ENCODE assay signal across 9 mouse cellular contexts in the genomic region with DNA sequence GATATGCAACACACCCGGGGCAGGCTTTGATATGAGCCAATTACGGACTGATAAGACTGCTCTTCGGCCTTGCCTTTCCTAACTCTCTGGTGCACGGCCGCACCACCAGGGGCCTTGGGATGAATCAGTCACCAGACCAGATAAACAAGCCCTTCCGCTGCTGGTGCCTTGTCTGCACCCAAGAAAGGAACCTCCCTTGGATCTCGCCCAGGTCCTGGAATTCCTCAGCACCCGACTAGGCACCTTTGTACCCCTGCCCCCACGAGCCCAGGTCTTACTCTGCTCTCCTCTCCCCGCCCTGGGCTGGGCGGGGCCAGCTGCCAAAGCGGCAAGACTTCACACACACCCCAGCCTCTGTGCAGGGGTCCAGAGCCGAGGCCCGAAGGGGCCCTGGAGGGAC. TPM values are rescaled to one million over a fixed set of nuclear protein-coding genes. Genes with fewer than 3 reads are reported as not detected.
DNase-seq lines count a peak whose midpoint lies in the region; ATAC-seq and TF ChIP-seq lines count a peak whose summit lies in the region.
"Had no signal": no experiment of that assay in that cellular context is flagged by ENCODE, and none has a peak within 500 bp of the region (broad histone marks: within the 10 kb centered on the region; RNA-seq: fewer than 3 reads in every experiment).

Gene Il22ra1, plus strand, starts transcription at position 356 of the 400 bp plus-strand sequence.

- H3K27ac ChIP-seq in heart, postnatal 0 days (ENCODE audit: low read depth), result no peak within 1 kb of the TSS
- H3K27ac ChIP-seq in limb, embryonic 14.5 days (replicated peaks; ENCODE audit: low read depth, low read length), result no peak within 1 kb of the TSS
- peak within 1 kb of the TSS; percentile 94 for H3K27ac ChIP-seq in small intestine, adult 2 months (ENCODE audit: insufficient read depth, low read depth, low read length)
- H3K27ac ChIP-seq in layer of hippocampus, adult 2 months, result no peak within 1 kb of the TSS
- H3K27ac ChIP-seq: neural tube, embryonic 13.5 days had no signal

- H3K9ac ChIP-seq in heart, postnatal 0 days (replicated peaks; ENCODE audit: low read depth, low read length), result 0 out of 2 replicates have a peak within 1 kb of the TSS, but pooled peaks have one; percentile 5
- H3K9ac ChIP-seq in limb, embryonic 14.5 days (ENCODE audit: low read depth, low read length, severe bottlenecking), result peak within 1 kb of the TSS; percentile 6; the same call in 1 of the 2 replicates
- H3K9ac ChIP-seq: neural tube, embryonic 13.5 days had no signal

- H3K4me2 ChIP-seq in heart, postnatal 0 days (ENCODE audit: low read depth, low read length), result peak within 1 kb of the TSS; percentile 54
- peak within 1 kb of the TSS; percentile 7; the same call in 1 of the 2 replicates for H3K4me2 ChIP-seq in limb, embryonic 14.5 days (replicated peaks; ENCODE audit: low read depth, low read length, severe bottlenecking)
- H3K4me2 ChIP-seq: neural tube, embryonic 13.5 days had no signal

- 0 out of 2 replicates have a peak, but pooled peaks cover 2% of the 10 kb centered on the region for H3K4me1 ChIP-seq in heart, postnatal 0 days (ENCODE audit: control insufficient read depth, insufficient read depth)
- 0 out of 2 replicates have a peak, but pooled peaks cover 2% of the 10 kb centered on the region for H3K4me1 ChIP-seq in limb, embryonic 14.5 days (ENCODE audit: control insufficient read depth, insufficient read depth, low read length)
- H3K4me1 ChIP-seq in small intestine, adult 2 months (ENCODE audit: control insufficient read depth, insufficient read depth, insufficient read length, low read length), result peaks cover 12% of the 10 kb centered on the region
- H3K4me1 ChIP-seq: neural tube, embryonic 13.5 days had no signal

- no peak for DNase-seq in heart, postnatal 0 days (ENCODE audit: low spot score)
- DNase-seq in heart, postnatal 4 days, result no peak
- peak; percentile 71 to 76 for DNase-seq in adrenal gland, postnatal 36 days
- DNase-seq in limb, embryonic 14.5 days (ENCODE audit: low spot score), result peak; percentile 13
- no peak for DNase-seq in layer of hippocampus, adult 18-20 months (ENCODE audit: low spot score in 2 of 2)
- no peak for DNase-seq in spleen, postnatal 14 days (ENCODE audit: low spot score in 2 of 2)
- DNase-seq in layer of hippocampus, adult 2 months (ENCODE audit: low spot score in 2 of 2), result no peak

- H3K27me3 ChIP-seq in heart, postnatal 0 days (ENCODE audit: control insufficient read depth, insufficient read depth, low read length), result no peaks in the 10 kb centered on the region
- no peaks in the 10 kb centered on the region for H3K27me3 ChIP-seq in limb, embryonic 14.5 days (ENCODE audit: control insufficient read depth, insufficient read depth, low read length)
- H3K27me3 ChIP-seq in small intestine, adult 2 months (ENCODE audit: control insufficient read depth, insufficient read depth, low read length), result no peaks in the 10 kb centered on the region
- H3K27me3 ChIP-seq: neural tube, embryonic 13.5 days had no signal

- 8% methylated on average over 14 of the region's 14 CpGs for WGBS in heart, postnatal 0 days
- WGBS in limb, embryonic 14.5 days, result 45% methylated on average over 12 of the region's 14 CpGs
- 15% methylated on average over 14 of the region's 14 CpGs for WGBS in small intestine, adult 2 months

- peak; percentile 18; the same call in 1 of the 2 replicates for ATAC-seq in heart, postnatal 0 days (ENCODE audit: insufficient read depth, low read depth)
- ATAC-seq in limb, embryonic 14.5 days (ENCODE audit: low FRiP score, low read depth), result no peak

- H3K4me3 ChIP-seq in heart, postnatal 0 days (ENCODE audit: low read depth, low read length), result peak within 1 kb of the TSS; percentile 17
- no peak within 1 kb of the TSS for H3K4me3 ChIP-seq in limb, embryonic 14.5 days (replicated peaks; ENCODE audit: low read length)
- H3K4me3 ChIP-seq in small intestine, adult 2 months (ENCODE audit: low read depth, low read length), result peak within 1 kb of the TSS; percentile 88
- H3K4me3 ChIP-seq in layer of hippocampus, adult 2 months, result no peak within 1 kb of the TSS
- H3K4me3 ChIP-seq: neural tube, embryonic 13.5 days had no signal

- TF ChIP-seq EP300 in heart, postnatal 0 days (IDR thresholded peaks at IDR 0.05; ENCODE audit: low read depth), result no peak

- no peak for TF ChIP-seq POLR2A in limb, embryonic 14.5 days (IDR thresholded peaks at IDR 0.05; ENCODE audit: borderline replicate concordance, extremely low read depth, insufficient read depth, insufficient read length)
- peak; percentile 69; the same call in 1 of the 2 replicates for TF ChIP-seq POLR2A in small intestine, adult 2 months (IDR thresholded peaks at IDR 0.05; ENCODE audit: low read depth, low read length)

- 0 out of 2 replicates have a peak, but pooled peaks cover under 1% of the 10 kb centered on the region for H3K9me3 ChIP-seq in heart, postnatal 0 days (replicated peaks; ENCODE audit: control insufficient read depth, low read length)
- H3K9me3 ChIP-seq in limb, embryonic 14.5 days (ENCODE audit: control insufficient read depth, low read length), result 0 out of 2 replicates have a peak, but pooled peaks cover 3% of the 10 kb centered on the region
- H3K9me3 ChIP-seq: neural tube, embryonic 13.5 days had no signal

- TF ChIP-seq CTCF in heart, postnatal 0 days (IDR thresholded peaks at IDR 0.05; ENCODE audit: low read depth), result no peak
- TF ChIP-seq CTCF in small intestine, adult 2 months (IDR thresholded peaks at IDR 0.05; ENCODE audit: extremely low read depth, insufficient read length, insufficient replicate concordance, low read depth, low read length), result no peak
- no peak for TF ChIP-seq CTCF in layer of hippocampus, adult 2 months (conservative IDR thresholded peaks at IDR 0.05)

- H3K36me3 ChIP-seq in heart, postnatal 0 days (replicated peaks; ENCODE audit: control insufficient read depth, insufficient read depth, low read length), result no peaks in the 10 kb centered on the region
- H3K36me3 ChIP-seq in limb, embryonic 14.5 days (ENCODE audit: control insufficient read depth, insufficient read depth, low read length), result no peaks in the 10 kb centered on the region
- peaks cover 6% of the 10 kb centered on the region for H3K36me3 ChIP-seq in small intestine, adult 2 months (ENCODE audit: control insufficient read depth, insufficient read depth, low read length)
- H3K36me3 ChIP-seq: neural tube, embryonic 13.5 days had no signal

RNA-seq across cellular contexts. Expression of gene Il22ra1, which starts in this region (rescaled TPM):
- not detected in 2 replicates for total RNA-seq in heart, postnatal 0 days (2014; rRNA removed; ENCODE audit: low replicate concordance)
- not detected in 2 replicates for polyA plus RNA-seq in heart, postnatal 0 days (2015; fragmentation: Nextera tagmentation; extraction: Ambion mirVana)
- total RNA-seq in heart, postnatal 4 days (2021), result under 1 TPM; 0.20 to 0.24 TPM
- total RNA-seq in adrenal gland, postnatal 36 days (2021), result 1 to 10 TPM in 1 of 2 experiments, under 1 TPM in 1; 0.17 to 1.9 TPM
- polyA plus RNA-seq in limb, embryonic 14.5 days (2012; rRNA removed), result 1.2 and 1.6 TPM in 2 replicates
- polyA plus RNA-seq in limb, embryonic 14.5 days (2014; fragmentation: Nextera tagmentation; extraction: Ambion mirVana), result 0.79 and 1.2 TPM in 2 replicates
- polyA plus RNA-seq in small intestine, adult 2 months (2012; rRNA removed), result 62.3 and 171 TPM in 2 replicates
- total RNA-seq in layer of hippocampus, adult 18-20 months (2021), result not detected
- total RNA-seq in layer of hippocampus, adult 2 months (2021), result under 1 TPM; 0.12 to 0.13 TPM
- polyA plus RNA-seq: neural tube, embryonic 13.5 days had no signal

Comparison
In these comparisons a context has a peak if more than half of its experiments do, and no peak if none do; other contexts are left out.
1. RNA of gene Il22ra1 (polyA plus RNA-seq): 62.3 to 171 TPM in small intestine, adult 2 months; 0.79 to 1.6 TPM in limb, embryonic 14.5 days and not detected in heart, postnatal 0 days; every median in the first group is over 10 times any median in the second.
2. Peak in ATAC-seq, H3K4me3 ChIP-seq, H3K9ac ChIP-seq and H3K4me2 ChIP-seq in heart, postnatal 0 days; RNA of the gene not detected or under 1 TPM.
3. DNase-seq: peak in adrenal gland, postnatal 36 days (2 of 2) and limb, embryonic 14.5 days (single experiment); none in heart, postnatal 0 days (single experiment), heart, postnatal 4 days (single experiment), layer of hippocampus, adult 18-20 months (0 of 2), spleen, postnatal 14 days (0 of 2) and layer of hippocampus, adult 2 months (0 of 2).